Mouse (Mus musculus) heart, adult 2 months (tissue): Measurements from ENCODE around the gene Fam83d.

Experiments
- CTCF ChIP-seq: fragments of 200-600 bp; IDR thresholded peaks from 2 replicates; pipeline ENCODE4 v1.8.1; 2022; ENCODE audit warnings: antibody characterized with exemption, mild to moderate bottlenecking, moderate library complexity
- POLR2A ChIP-seq: fragments of 200-500 bp; IDR thresholded peaks from 2 replicates; pipeline ENCODE4 v1.6.1; 2011; ENCODE audit warnings: mild to moderate bottlenecking, low read depth, low read length, control low read depth; ENCODE audit not compliant: insufficient read depth

GRCm38 (mm10) chr2:158800788-158801187, 32.9 kb downstream of the Fam83d start:
- TF ChIP-seq POLR2A (no peak), CTCF (no peak)
